Mouse (Mus musculus): Measurements from ENCODE around the gene Dbil5.
A peak's percentile ranks its signal among the peaks of the same experiment; 100 is the strongest.
"Not testable (repeated sequence)": the region's sequence is repeated elsewhere in the genome, so short reads cannot be mapped to it uniquely, and the experiment has no call there.

Dbil5 gene

DNA sequence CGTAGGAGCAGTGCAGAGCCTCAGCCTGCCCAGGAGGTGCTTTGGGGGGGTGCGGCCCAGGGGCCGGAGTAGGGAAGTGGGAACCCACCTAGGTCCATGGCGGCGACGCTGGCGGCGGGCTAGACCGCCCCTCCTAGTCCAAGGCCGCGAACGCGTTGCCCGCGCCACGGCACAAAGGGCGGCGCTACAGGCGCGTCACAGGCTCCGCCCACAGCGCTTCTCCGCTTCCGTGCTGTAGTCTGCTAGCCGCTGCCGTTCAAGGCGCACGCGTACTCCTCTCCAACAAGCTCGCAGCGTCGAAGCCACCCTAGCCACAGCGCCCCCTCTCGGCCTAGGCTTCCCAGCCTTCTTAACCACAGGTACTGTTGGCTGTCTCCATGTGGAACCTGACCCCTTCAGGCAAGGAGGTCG lies at the start of gene Dbil5, which contains the start of gene Gemin4:
Gene Dbil5 (plus strand): TSS at position 219 of the 411 bp plus-strand sequence.
Gene Gemin4 (minus strand): TSS at position 275 of the 411 bp plus-strand sequence.
- DNase-seq (ENCODE audit: low spot score): peak; percentile 100

DNA sequence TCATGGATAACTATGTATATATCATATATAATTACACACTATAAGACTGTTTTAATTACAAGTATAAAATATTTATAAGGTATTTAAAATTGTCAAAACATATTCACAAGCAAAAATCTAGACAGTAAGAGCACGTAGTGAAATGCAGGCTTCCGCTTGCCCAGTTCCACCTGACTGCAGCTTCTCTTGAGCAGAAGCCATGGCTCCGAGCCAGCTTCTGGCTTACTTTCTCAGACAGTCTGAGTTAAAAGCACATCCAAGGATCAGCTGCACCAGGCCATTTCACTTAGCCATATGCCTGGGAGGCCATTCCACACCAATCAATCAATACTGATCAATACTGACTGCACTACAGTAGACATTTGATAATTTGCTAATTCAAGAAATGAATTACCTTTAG lies 48.4 kb upstream of the Dbil5 start:
- DNase-seq (ENCODE audit: low spot score): no peak

DNA sequence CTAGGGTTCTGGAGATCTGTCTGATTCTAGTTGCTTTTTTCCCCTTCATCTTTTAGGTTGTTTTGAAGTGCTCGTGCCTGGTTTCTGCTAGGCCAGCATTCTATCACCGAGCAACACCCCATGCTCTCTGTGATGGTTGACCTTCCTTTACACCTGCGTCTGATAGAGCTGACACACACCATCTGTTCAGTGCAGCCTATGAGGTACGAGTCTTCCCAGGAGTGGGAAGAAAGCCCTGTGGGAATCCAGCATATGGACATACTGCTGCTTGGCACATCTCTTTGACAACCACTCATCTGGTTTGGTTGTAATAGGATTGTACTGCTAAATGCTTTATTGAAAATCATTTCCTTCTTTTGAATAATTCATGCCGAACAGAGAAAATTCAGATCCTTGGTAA lies 47.2 kb upstream of the Dbil5 start:
- DNase-seq (ENCODE audit: low spot score): peak; percentile 53

DNA sequence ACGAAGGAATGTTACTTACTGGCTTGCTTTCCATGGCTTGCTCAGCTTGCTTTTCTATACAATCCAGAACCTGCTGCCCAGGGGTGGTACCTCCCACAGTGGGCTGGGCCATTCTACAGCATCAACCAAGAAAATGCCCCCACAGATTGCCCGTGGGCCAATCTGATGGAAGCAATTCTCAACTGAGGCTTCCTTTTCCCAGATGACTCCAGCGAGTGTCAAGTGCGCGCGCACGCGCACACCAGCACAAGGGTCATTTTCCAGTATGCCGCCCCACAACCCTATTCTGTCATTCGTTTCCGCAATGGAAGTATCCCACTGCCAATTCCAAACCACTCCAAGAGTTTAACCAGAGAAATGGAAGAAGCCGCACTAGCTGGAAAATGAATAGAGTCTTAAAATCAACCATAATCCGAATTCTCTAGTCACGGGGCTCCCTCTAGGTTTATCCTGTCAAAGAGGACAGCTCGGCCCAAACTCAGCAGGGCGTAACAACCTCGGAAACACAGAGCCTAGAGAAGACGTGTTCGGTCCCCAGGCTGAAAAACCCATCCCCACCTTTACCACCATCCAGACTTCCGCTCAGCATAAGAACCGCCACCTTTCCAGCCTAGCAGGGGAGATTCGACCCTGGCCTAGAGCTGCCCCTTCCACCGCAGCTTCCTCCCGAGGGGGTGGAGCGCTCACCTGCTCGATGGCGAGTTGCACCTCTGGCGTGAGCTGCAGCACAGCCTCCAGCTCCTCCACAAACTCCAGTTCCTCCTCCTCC lies 38.5 kb upstream of the Dbil5 start:
- peak; percentile 66 for DNase-seq (ENCODE audit: low spot score)

DNA sequence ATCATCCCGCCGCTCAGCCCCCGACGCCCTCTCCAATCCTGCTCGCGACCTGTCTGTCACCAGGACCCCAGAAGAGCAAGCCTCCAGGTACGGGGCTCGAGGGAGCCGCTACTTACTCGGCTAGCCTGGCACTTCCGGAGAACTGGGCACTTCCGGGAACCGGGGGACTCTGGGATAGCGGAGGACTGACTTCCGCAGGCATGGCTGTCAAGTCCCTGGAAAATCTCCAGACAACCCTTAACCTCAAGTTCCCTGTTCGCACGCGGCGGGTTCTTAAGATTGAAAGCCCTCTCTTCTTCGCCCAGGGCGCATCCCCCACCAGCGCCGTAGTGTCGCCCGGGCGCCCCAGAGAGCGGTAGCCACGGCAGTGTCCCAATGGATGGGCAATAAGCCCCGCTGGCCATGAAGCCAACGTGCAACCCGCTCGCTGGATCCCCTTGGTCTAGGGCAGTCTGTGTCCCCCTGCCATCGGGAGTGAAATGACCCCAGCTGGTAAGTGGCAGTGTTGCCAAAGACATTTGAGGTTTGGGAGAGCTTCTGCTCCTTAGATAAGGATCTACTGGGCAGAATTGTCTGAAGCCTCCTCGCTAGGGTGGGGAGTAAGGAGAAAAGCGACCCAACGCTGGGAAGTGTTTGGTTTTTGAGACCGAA lies 37.8 kb upstream of the Dbil5 start, which contains the start of the genes Vps53 and Fam57a:
Gene Vps53 (minus strand): TSS at position 153 of the 651 bp plus-strand sequence.
Gene Fam57a (plus strand): TSS at position 177 of the 651 bp plus-strand sequence.
- peak; percentile 88 for DNase-seq (ENCODE audit: low spot score)

DNA sequence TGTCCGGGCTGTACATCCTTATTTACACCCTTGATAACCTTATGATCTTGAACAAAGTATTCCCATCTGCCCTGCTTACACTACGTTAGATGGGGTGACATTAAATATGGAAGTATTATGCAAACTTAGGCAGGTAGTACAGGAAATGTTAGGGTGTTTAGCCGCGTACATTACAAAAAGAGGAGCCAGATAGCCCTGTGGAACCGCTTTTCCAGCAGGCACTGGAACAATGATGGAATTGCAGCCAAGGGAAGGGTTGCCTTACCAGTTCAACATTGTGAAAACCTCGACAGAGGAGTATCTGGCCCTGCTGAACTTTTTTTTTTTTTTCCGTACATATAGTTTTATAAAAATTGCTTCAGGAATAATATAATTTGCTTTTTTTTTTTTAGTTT lies 37.3 kb upstream of the Dbil5 start:
- no peak for DNase-seq (ENCODE audit: low spot score)

DNA sequence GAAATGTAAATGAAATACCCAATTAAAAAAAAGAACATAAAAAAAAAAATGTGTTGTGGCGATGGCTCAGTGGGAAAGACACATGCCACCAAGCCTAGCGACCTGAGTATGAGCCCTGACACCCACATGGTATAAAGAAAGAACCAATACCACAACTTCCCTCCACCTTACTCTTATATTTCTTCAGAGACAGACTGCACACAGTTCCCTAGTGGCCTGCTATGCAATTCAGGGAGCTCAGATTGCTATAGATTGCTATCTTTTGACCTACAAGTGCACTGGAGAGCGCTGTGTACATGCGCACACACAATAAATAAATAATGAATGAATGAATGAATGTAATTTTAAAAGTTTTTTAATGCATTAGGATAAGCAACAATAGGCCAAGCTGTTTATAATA lies 33.7 kb upstream of the Dbil5 start:
- no peak for DNase-seq (ENCODE audit: low spot score)

DNA sequence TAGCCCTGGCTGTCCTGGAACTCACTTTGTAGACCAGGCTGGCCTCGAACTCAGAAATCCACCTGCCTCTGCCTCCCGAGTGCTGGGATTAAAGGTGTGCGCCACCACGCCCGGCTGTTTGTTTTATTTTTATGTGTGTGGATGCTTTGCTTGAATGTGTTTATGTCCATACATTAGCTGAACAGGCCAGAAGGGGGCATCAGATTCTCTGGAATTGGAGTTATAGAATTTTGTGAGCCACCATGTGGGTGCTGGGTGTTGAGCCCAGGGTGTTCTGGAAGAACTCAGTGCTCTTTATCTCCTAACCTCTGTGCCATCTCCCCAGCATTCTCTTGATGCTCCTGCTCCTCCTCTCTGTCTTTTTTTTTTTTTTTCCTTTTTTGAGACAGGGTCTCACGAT lies 30.5 kb upstream of the Dbil5 start:
- DNase-seq (ENCODE audit: low spot score): no peak

DNA sequence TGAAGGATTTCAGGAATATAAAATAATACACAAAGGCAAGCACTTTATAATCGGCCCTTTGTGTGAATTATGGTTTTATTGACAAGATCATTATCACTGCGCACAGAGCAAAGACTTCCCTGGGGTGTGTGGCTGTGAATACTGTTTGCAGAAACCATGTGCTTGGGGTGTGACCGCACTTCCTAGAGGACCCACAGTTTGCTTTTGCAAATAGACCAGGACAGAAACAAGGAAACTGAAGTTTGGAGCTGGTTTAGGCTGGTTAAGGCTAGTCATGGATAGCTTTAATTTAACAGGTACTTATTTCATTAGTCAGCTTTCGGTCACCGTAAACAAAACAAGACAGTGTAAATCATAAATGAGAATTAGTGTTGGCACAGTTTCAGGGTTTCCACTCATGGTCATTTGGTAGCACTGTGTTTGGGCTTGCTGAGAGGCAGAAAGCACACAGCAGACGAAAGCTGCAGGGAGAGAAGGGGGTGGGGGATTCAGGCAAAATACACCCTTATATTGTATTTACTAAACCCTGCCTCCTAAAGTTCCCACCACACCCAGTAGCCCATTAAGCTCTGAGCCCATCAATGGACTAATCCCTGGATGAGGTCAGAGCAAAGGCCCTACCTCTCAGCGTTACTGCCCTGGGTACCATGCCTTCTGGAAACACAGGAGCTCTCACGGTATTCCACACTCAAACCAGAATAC lies 21.0 kb upstream of the Dbil5 start:
- DNase-seq (ENCODE audit: low spot score): no peak

DNA sequence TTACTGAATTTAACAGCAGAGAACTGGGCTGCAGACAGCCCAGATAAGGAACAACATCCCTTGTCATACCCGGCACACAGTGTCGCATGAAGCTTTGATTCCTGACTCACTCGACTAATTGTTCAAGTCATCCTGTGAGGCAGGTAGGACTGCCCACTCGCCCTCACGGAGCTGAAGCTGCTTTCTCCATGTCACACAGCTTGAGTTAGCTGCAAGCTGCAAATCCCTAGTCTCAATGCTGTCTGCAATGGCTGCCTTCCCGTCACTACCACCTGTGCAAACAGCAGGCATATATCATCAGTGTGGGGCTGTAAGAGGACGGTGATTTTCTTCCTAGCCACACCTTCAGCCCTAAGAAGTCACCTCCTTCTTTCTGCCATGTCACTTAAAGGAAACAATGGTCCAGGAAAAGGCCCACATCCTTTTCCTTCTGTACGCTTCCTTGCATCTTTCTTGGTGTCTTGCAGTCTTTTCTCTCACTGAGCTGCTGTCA lies 20.4 kb upstream of the Dbil5 start:
- no peak for DNase-seq (ENCODE audit: low spot score)

DNA sequence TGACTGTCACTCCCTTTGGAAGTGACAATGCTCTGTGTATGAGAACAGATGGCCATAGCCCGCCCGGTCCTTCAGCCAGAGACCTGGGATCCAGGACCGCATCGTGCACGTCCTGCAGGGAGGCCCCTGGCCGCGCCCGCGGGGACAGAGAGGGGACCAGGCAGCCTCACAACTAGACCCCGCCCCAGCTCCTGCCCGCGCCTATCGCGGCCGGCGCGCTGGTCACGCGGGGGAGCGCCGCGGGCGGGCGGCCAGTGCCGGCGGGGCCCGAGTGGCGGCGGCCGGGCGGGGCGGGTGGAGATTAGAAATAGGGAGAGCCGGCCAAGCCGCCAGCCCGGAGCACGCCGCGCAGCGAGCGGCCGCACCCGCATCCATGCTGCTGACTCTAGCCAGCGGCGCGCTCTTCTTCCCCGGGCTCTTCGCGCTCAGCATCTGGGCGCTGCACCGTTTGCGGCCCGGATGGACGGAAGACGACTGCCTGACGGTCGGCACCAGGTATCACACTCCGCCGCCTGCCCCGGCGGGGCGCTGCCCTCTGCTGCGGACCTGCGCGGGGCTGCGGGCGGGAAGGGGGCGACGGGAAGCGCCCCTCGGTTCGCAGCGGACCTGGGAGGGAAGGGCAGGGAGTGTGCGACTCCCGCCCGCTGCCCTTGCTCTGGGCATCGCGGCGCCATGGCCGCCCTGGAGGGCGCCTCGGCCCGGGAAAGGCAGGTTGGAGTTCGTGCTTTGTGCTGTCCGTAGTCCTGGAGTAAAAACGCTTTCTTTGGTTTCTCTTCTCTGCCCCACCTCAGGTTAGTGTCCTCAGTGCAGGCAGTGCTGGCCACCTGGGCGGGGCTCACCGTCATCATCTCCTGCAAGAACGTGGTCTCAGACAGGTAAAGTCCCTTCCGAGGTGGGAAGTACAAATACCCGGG lies 15.4 kb upstream of the Dbil5 start:
- DNase-seq (ENCODE audit: low spot score): peak; percentile 83

DNA sequence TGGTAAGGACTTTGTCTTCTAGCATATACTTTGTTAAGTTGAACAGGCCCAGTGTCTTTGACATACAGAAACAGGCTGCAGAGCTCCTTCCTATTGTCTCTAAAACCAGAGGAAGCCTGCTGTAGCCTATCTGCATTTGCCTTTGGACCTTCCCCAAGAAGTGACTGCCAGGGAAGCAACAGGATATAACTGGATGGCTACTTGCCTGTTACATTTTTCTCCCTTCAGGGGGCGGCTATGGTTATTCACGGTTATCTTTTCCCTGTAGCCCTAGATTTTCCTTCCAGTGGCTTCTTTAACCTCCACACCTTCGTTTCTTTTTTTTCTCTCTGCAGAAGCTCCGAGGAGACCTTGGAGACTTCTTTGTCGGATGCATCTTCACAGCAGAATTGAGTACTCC lies 10.6 kb upstream of the Dbil5 start:
- DNase-seq (ENCODE audit: low spot score): no peak

DNA sequence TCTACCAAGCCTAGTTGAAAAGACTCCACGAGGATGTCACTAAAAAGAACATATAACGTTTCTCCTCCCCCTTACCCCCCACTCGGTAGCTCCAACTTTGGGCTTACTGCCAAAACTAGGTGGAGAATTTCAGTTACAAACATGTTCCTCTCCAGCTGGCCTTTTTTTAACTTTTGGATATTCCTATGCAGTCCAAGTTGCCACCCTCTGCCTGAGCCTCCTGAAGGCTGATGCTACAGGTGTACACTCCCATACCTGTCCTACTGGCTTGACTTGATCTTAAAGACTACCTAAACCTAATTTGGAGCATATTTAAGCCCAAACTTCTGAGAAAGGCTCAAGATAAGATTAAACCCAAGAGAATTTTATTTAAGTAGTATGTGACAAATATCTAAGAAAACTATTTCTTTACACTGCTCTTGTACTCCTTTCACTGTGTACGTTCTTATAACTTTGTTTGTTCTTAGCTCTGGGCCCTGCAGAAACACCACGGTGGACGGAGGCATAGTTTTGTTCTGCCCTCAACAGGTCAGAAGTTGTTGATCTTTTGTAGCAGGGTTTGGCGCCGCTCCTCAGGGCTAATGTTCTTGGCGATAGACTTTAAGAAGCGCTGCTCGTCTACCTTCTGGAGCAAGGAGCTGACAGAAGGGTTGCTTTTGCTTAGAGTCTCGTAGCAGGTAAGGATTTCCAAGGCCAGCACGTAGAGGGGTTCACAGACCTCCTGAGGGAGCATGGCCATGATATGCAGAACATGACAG lies 7.0 kb upstream of the Dbil5 start:
- no peak for DNase-seq (ENCODE audit: low spot score)

DNA sequence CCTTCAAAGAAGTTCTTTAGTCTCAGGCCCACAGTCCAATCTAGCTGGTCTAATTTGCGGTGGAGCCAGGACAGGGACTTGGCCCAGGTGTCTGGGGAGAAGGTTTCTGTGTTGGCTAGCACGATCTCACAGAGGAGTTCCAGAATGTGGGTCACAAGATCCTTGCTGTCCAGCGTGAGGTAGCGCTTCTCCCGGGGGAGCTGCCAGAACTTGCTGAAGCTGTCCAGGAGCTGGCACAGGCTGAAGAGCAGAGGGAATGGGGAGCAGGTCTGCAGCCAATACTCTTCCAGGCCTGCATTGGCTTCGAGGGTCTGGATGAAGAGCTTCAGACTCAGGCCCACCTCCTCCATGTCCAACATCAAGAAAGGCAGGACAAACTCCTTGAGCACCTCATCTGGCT lies 5.8 kb upstream of the Dbil5 start:
- not testable (repeated sequence) for DNase-seq (ENCODE audit: low spot score)

DNA sequence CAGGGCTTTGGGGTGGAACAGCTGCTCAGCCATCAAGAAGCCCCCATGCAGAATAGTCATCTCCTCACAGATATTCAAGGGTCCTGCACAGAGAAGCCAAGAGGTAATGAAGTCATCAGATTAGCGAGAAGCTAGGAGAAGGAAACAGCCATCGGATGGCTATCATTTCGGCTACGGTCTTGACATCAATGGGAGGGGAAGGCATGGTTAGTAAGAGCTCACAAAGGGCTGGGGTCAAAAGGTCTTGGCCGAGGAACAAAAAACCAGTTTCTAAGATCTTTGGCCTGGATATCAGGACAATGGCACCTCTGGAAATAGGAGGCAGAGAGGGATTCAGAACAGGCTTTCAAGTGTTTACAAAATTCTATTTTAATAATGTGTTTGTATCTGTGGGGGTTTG lies 3.6 kb upstream of the Dbil5 start:
- DNase-seq (ENCODE audit: low spot score): no peak

DNA sequence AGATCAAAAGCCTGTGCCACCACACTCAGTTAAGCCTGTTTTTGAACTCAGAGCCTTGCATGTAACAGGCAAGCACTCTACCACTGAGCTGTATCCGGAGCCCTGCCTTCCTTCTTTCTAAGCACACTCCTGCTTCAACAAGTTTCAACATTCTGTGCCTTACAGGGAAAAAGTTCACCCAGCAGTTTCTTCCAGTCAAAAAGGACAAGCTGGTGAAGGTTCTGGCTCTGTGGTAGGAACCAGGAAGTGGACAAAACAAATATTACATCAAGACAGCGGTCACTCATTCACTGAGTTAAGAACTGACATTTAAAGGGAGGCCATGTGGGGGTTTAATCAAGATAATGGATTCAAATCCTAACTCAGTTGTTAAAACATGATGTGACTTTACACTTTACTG lies 2.4 kb upstream of the Dbil5 start:
- no peak for DNase-seq (ENCODE audit: low spot score)

DNA sequence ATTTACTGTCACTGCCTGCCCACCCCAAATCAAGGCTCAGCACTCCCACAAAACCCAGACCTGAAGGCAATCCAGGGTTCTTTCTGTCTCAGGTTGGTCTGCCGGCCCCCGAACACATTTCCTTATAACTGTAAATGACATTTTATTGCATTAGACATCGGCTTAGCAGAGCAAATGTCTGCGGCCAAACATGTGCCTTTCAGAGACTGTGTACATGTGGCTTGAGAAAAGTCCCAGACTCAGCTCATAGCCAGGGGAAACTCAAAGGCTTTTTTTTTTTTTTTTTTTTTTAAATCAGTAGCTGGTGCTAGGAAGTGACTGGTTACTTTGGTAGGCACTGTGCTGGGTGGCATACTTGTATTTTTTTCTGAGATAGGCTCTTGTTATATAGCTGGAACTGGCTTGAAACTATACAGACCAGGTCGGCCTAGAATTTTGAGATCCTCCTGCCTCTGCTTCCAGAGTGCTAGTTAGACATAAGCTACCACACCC lies 1.3 kb upstream of the Dbil5 start:
- DNase-seq (ENCODE audit: low spot score): no peak

DNA sequence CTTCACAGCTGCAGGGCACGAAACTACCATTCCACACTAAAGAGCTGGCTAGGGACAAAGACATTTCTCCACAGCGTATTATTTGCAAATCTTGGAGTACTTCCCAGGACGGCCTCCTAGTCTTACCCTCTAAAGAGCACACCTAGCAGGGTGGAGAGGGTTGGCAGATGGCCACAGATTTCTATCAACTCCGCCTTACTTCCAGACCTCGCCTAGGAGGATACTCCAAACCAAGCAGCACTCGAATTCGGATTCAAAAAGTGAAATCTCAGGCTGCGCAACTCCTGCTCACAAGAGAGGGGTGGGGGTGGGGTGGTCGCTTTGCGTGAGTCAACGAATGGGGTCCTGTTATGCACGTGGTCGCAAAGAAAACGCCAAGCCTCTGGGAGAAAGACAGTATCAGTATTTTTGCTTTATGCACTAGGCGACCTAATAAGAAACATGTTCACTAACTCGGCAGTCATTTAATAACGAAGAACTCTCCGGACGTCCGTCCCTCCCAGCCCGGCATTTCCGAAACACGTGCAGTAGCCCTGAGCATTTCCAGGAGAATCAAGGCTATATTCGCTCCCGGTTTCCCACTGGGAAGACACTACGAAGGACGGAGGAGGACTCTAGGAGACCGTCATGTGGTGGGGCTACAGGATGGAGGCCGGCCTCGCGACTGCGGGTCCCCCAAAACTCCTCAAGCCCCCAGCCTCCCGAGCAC lies 573 bp upstream of the Dbil5 start:
- no peak for DNase-seq (ENCODE audit: low spot score)

DNA sequence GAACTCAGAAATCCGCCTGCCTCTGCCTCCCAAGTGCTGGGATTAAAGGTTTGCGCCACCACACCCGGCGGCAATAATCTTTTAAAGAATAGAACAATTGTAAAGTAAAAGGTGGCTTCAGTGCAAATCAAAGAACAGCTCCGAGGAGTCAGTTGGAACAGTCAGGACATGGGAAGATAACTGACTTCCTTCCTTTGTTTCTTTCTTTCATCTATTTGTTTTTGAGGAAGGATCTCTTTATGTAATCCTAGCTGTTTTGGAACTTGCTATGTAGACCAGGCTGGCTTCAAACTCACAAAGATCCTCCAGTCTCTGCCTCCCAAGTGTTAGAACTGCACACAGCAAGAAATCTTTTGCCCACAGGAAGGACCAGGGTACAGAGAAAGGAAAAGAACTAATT lies 7.2 kb downstream of the Dbil5 start:
- DNase-seq (ENCODE audit: low spot score): no peak

DNA sequence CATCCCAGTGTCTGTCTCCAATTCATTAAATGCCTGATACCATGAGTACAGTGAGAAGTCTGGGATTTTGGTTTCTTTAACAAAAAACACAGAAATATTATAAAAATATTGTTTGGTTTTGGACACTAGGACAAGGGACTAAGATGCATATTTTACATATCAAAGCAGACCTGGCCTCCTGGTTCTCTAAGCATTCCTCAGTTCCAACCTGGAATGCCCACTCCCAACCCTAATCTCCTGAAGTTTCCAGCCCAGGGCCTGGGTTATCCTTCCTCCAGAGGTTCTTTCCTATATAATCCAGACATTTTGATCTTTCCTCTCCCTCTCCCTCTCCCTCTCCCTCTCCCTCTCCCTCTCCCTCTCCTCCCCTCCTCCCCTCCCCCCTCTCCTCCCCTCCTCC lies 7.6 kb downstream of the Dbil5 start:
- no peak for DNase-seq (ENCODE audit: low spot score)

Measured in retina, embryonic 14.5 days (tissue).